Mouse (Mus musculus): Measurements from ENCODE around the gene Pax8. TPM values are rescaled to one million over a fixed set of nuclear protein-coding genes. Genes with fewer than 3 reads are reported as not detected.

Pax8 gene
- total RNA-seq (2021), result 10 to 100 TPM in 1 of 2 experiments, under 1 TPM in 1; 0.34 to 22.9 TPM
- long read RNA-seq, experiment 1, result 0 reads
- long read RNA-seq, experiment 2, transcript Pax8-201 (12 exons, 2,560 nt), result major isoform, 22 of 43 reads
- long read RNA-seq, experiment 2, partial matches to known transcripts, result 6 of 43 reads
- long read RNA-seq, experiment 2, other reads (novel, unspliced or antisense), result 15 of 43 reads

GRCm38 (mm10) chr2:24475420-24475819 lies at the start of gene Pax8:
Gene Pax8 (minus strand): TSS chr2:24475599.
- DNase-seq (ENCODE audit: low spot score in 2 of 2), result no peak

- no peak for DNase-seq (ENCODE audit: low spot score in 2 of 2)
Measured at GRCm38 (mm10) chr2:24521430-24522226, 46.2 kb upstream of the Pax8 start.

- no peak for DNase-seq (ENCODE audit: low spot score in 2 of 2)
Measured at GRCm38 (mm10) chr2:24520576-24521272, 45.3 kb upstream of the Pax8 start.

GRCm38 (mm10) chr2:24516946-24517345 lies 41.5 kb upstream of the Pax8 start:
- DNase-seq (ENCODE audit: low spot score in 2 of 2), result no peak

GRCm38 (mm10) chr2:24507359-24507758 lies 32.0 kb upstream of the Pax8 start:
- no peak for DNase-seq (ENCODE audit: low spot score in 2 of 2)

GRCm38 (mm10) chr2:24502963-24503471 lies 27.6 kb upstream of the Pax8 start:
- no peak for DNase-seq (ENCODE audit: low spot score in 2 of 2)

- no peak for DNase-seq (ENCODE audit: low spot score in 2 of 2)
Measured at GRCm38 (mm10) chr2:24500921-24501320, 25.5 kb upstream of the Pax8 start.

GRCm38 (mm10) chr2:24490564-24490963 lies 15.2 kb upstream of the Pax8 start:
- no peak for DNase-seq (ENCODE audit: low spot score in 2 of 2)

GRCm38 (mm10) chr2:24488660-24489059 lies 13.3 kb upstream of the Pax8 start:
- no peak for DNase-seq (ENCODE audit: low spot score in 2 of 2)

GRCm38 (mm10) chr2:24487056-24487825 lies 11.8 kb upstream of the Pax8 start:
- DNase-seq (ENCODE audit: low spot score in 2 of 2), result no peak

- no peak for DNase-seq (ENCODE audit: low spot score in 2 of 2)
Measured at GRCm38 (mm10) chr2:24485398-24485797, 10.0 kb upstream of the Pax8 start.

GRCm38 (mm10) chr2:24479906-24480305 lies 4.5 kb upstream of the Pax8 start:
- no peak for DNase-seq (ENCODE audit: low spot score in 2 of 2)

GRCm38 (mm10) chr2:24479151-24479550 lies 3.8 kb upstream of the Pax8 start:
- no peak for DNase-seq (ENCODE audit: low spot score in 2 of 2)

- DNase-seq (ENCODE audit: low spot score in 2 of 2), result no peak
Measured at GRCm38 (mm10) chr2:24478611-24479010, 3.2 kb upstream of the Pax8 start.

- DNase-seq (ENCODE audit: low spot score in 2 of 2), result no peak
Measured at GRCm38 (mm10) chr2:24474514-24475378, 653 bp downstream of the Pax8 start.

- no peak for DNase-seq (ENCODE audit: low spot score in 2 of 2)
Measured at GRCm38 (mm10) chr2:24473641-24474511, 1.5 kb downstream of the Pax8 start.

GRCm38 (mm10) chr2:24472677-24473076 lies 2.7 kb downstream of the Pax8 start:
- DNase-seq (ENCODE audit: low spot score in 2 of 2), result no peak

- DNase-seq (ENCODE audit: low spot score in 2 of 2), result no peak
Measured at GRCm38 (mm10) chr2:24472111-24472510, 3.3 kb downstream of the Pax8 start.

GRCm38 (mm10) chr2:24469102-24469501 lies 6.3 kb downstream of the Pax8 start:
- DNase-seq (ENCODE audit: low spot score in 2 of 2), result no peak

Measured in adrenal gland, postnatal 4 days (tissue).